Mouse (Mus musculus): ENCODE results near the gene Rnps1.
A peak's percentile ranks its signal among the peaks of the same experiment; 100 is the strongest.
"Not testable (repeated sequence)": the region's sequence is repeated elsewhere in the genome, so short reads cannot be mapped to it uniquely, and the experiment has no call there.

Gene Rnps1

GRCm38 (mm10) chr17:24429201-24429983, 15.0 kb downstream of the Rnps1 start:
- no peak for DNase-seq

- peak in 1 of 2 experiments; percentile 47 for DNase-seq
These were observed 22.7 kb downstream of the Rnps1 start for GRCm38 (mm10) chr17:24437016-24437415.

- no peak for DNase-seq
These were observed 26.0 kb downstream of the Rnps1 start for GRCm38 (mm10) chr17:24440377-24440776.

GRCm38 (mm10) chr17:24441148-24441547, 26.8 kb downstream of the Rnps1 start:
- DNase-seq: no peak

- DNase-seq: no peak
These were observed 27.7 kb downstream of the Rnps1 start for GRCm38 (mm10) chr17:24442107-24442506.

GRCm38 (mm10) chr17:24442632-24443155, 28.3 kb downstream of the Rnps1 start, which contains the start of gene Dnase1l2:
Gene Dnase1l2 (minus strand): TSS chr17:24443105.
- DNase-seq: no peak

GRCm38 (mm10) chr17:24443409-24443808, 29.0 kb downstream of the Rnps1 start:
- DNase-seq: no peak

- no peak for DNase-seq
These were observed 32.2 kb downstream of the Rnps1 start for GRCm38 (mm10) chr17:24446590-24446989.

- DNase-seq: no peak
These were observed 35.1 kb downstream of the Rnps1 start for GRCm38 (mm10) chr17:24449507-24449906.

GRCm38 (mm10) chr17:24451220-24451619, 36.9 kb downstream of the Rnps1 start:
- no peak for DNase-seq

- no peak for DNase-seq
These were observed 39.0 kb downstream of the Rnps1 start for GRCm38 (mm10) chr17:24453372-24453771.

GRCm38 (mm10) chr17:24454218-24454755, 39.9 kb downstream of the Rnps1 start:
- DNase-seq: no peak

- DNase-seq: peak; percentile 100
These were observed 40.6 kb downstream of the Rnps1 start for GRCm38 (mm10) chr17:24454756-24455522.

GRCm38 (mm10) chr17:24455523-24456206, 41.3 kb downstream of the Rnps1 start:
- DNase-seq: not testable (repeated sequence)

- DNase-seq: no peak
These were observed 47.2 kb downstream of the Rnps1 start for GRCm38 (mm10) chr17:24461580-24461979.

- DNase-seq: no peak
These were observed 48.6 kb downstream of the Rnps1 start for GRCm38 (mm10) chr17:24462932-24463331.

- no peak for DNase-seq
These were observed 49.2 kb downstream of the Rnps1 start for GRCm38 (mm10) chr17:24463374-24464133.

GRCm38 (mm10) chr17:24468636-24469246, 54.4 kb downstream of the Rnps1 start:
- DNase-seq: no peak

- DNase-seq: no peak
These were observed 55.1 kb downstream of the Rnps1 start for GRCm38 (mm10) chr17:24469336-24469909.

GRCm38 (mm10) chr17:24469910-24470602, 55.7 kb downstream of the Rnps1 start, which contains the start of the genes E4f1 and Pgp:
Gene E4f1 (minus strand): TSS chr17:24470313.
Gene Pgp (plus strand): TSS chr17:24470392.
- DNase-seq: peak; percentile 98 to 99

Data from lung, postnatal 4 days (tissue).